Mouse (Mus musculus): ENCODE data around the gene Hes3.
A peak's percentile ranks its signal among the peaks of the same experiment; 100 is the strongest.

The Hes3 gene

DNA sequence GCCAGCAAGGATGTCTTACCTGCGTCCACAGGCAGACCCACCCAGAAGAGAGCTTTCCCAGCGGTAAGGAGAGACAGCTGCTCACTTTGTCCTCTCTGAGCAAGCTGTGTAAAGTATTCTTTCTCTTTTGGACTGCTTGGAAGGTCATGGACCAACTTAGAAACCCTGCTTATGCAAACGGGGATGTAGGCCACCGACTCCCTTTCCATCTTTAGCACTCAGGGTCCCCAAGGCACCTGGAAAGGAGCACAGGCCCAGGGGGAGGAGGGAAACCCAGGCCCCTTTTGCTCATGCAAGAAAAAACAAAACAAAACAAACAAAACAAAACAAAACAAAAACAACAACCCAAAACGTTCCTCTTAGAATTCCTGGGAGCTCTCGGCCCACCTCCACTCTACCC is at the start of gene Hes3:
Hes3 (minus strand) TSS at position 101 of the 400 bp plus-strand sequence.
- DNase-seq, result no peak

DNA sequence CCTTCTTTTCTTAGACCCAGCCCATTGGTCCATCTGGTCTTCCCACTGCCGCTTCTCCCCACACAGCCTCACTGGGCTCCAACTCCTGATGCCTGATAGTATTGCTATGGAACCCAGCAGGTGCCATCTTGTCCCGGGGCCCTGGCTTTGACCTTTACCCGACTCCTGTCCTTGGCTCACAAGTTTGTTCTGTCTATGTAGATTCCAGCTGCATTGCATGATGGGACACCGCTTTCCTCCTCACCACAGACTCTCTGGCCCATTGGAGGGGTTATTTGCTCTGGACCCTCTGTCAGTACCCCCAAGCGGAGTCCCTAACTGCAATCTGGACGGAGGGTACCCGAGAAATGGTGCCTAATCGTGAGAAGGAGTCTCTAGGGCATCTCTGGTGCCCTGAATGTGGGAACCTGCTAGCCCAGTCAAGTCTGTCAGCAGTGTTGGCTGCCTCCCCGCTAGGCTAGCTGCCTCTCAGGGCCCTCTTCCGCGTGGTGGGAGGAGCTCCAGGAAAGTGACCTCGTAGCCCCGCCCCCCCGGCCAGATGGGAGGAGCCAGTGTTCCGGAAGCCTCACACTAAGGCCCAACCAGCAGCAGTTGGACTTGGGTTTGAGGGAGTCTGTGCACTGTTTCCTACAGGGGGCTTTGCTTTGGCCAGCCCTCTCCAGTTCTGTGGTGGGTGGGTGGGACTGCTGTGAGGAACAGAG is 49.3 kb upstream of the Hes3 start:
- DNase-seq, result no peak

DNA sequence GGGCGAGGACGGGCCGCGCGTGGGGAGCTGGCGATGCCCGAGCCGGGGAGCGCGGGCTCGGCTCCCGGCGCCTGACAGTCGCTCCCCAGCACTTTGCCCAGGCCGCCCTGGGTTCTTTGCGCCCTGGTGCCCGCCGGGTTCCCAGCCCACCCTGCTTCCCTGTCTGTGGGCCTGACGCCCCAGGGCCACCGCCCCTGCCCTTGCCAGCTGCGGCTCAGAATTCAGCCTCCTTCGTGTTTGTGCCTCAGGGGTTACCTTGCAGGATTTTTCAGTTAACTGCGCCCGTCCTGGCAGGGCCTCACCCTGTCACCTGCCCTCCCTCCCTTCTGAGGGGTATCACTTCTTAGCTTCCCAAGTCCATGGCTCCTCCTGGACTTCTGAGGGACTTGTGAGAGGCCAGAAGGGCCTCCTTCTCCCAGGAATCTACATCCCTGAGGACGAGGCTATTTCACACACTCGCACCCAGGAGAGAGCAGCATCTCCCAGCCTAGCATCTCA is 47.9 kb upstream of the Hes3 start:
- no peak for DNase-seq

DNA sequence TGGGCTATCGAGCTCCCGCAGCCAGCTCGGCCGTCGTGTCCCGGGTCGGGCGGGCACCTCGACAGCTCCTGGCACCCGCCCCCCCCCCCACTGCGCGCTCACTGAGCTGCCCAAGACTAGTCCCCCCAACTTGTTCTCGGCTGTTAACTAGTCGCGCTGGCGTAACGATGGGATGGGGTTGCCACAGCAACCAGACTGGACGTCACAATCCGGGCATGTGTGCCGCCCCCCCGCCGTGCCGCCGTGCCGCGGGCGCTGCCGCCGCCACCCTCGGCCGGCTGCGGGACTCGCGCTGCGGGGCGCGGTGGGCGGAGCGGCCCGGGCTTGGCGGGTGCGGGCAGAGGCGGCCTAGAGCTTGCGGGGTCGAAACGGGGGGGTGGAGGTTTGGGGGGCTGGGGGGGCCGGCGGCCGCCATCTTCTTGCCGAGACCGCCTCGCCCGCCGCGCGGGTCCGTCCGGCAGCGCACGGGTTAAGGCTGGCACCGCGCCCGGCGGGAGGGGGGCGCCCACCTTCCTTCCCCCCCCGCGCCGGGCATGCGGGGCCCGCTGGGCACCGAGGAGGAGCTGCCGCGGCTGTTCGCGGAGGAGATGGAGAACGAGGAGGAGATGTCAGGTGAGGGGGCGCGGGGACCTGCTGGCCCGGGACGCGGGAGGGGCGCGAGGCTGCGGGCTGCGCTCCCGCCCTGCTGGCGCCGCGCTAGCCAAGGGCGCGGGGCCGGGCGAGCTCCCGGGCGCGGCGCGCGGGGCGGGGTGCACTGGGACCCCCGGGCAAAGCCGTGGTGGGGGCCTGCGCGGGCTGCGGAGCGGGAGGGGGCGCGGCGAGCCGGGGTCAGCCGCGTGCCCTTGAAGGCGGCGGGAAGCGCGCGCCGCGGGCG is 47.2 kb upstream of the Hes3 start, which contains the start of gene Chd5:
Chd5 (plus strand) TSS at position 233 of the 874 bp plus-strand sequence.
- DNase-seq, result no peak

DNA sequence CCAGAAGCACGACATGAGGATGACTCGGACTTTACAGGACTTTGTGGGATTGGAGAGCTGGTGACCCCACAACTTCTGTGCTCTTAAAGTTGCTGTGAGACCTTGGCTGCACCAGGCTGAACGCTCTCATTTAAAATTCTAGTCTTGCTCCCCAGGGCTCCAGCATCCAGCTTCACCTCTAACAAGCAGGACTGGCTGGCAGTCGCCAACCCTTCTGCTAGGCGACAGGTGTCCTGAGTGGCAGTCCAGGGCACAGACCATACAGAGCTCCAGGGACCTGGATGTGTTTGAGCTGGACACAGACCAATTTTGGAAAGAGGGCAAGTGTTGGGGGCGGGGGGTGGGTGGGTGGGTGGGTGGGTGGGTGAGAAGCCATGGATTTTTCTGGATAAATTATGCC is 46.3 kb upstream of the Hes3 start:
- DNase-seq, result no peak

DNA sequence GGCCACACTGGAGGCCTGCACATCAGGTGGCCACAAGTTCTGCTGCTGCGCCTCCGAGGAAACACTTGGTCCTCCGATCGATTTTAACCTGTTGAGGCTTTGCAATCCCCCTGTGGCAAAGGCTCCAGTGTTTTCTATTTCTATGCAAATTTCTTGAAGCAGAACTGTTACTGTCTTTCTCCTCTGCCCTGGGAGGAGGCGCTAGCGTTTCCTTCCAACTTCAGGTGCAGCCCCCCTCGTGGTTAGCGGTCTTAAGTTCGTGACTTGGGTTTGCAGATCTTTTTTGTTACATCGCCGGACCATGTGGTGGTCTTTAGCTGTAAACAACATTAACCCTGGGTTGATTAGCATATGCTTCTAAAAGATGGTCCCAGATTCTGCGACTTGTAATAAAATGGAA is 42.1 kb upstream of the Hes3 start:
- no peak for DNase-seq

DNA sequence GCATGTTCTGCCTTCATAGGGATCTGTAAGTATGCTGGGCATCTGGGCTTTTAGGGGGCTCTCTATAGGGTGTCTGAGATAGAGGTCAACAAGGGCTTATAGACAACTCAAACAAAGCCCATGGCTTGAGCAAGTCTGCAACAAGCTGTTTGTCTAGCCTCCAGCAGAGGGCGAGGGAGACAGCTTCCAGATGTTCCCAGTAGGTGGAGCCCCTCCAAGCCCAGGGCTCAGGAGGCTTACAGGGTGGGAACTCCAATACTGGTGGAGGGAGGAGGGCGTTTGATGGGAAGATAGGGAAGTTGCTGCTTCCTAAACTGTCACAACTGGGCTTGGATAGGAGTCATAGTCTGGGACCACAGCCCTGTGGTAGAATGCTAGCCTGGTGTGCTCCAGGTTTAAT is 41.5 kb upstream of the Hes3 start:
- peak; percentile 64 for DNase-seq

DNA sequence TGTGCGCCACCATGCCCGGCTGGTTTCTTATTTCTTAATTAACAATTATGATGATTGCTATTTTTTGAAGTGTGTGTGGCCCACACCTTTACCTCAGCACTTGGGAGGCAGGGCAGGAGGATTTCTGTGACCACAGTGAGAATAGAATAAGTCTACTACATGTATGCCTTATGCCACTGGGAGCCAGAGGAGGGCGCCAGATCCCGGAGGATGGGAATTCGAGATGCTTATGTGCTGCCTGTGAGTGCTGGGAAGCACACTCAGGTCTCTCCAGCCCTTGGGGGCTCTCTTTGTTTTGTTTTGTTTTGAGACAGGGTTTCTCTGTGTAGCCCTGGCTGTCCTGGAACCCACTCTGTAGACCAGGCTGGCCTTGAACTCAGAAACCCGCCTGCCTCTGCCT is 37.2 kb upstream of the Hes3 start:
- DNase-seq, result no peak

DNA sequence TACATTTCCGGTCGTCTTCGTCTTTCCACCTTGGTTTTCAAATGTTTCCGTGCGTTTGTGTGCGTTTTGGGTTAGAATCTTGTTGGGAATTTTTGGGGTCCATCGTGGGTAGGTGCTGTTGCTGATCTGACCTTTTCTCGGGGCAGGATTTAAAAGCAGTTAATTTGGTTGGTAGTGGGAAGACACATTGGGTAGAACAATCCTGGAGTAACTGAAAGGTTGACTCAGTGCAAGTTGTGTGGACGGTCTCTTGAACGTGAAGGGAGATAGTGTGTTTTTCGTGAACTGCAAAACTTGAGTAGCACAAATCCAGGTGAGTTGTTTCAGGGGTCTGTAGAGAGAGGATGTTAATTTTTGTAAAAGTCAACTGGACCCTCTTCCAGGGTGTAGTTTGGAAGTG is 35.1 kb upstream of the Hes3 start:
- no peak for DNase-seq

DNA sequence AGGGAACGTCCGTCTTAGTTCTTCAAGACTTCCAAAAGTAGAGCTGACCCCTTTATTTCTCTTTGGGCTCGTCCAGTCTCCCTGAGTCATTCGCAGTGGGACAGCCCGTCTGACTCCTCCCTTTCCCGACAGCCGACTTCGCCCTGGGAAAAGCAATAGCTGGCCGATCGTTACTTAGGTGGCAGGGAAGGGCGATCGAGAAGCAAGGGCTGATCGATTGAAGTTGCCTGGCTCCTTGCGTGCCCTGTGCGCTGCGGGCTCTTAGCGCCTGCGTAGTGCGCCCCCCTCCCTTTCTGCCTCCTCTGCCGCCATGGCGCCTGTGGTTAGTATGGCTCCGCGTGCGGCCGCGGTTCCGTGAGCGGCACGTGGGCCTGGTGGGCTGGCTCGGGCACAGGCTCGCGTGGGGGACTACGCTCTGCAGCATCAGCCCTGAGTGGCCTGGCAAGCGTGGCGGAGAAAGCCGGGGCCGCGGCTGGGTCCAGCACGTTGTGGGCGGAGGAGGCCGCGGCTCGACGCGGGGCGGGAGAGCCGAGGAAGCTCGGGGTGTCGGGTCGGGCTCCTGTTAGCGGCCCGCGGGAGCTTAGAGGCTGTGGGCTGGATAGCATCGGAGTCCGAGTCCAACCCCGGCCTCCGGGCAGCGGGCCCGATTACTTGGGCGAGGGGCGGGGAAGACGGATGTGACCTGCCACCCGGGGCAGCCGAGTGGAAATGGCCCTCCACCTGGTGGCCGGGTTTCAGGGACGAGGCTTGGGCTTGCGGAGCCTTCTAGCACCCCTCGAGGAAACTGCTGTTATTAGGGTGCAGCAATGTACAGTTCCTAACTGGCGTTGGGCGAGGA is 34.3 kb upstream of the Hes3 start, which contains the start of gene Rpl22:
Rpl22 (plus strand) TSS at position 169 of the 838 bp plus-strand sequence.
- DNase-seq, result peak; percentile 97

DNA sequence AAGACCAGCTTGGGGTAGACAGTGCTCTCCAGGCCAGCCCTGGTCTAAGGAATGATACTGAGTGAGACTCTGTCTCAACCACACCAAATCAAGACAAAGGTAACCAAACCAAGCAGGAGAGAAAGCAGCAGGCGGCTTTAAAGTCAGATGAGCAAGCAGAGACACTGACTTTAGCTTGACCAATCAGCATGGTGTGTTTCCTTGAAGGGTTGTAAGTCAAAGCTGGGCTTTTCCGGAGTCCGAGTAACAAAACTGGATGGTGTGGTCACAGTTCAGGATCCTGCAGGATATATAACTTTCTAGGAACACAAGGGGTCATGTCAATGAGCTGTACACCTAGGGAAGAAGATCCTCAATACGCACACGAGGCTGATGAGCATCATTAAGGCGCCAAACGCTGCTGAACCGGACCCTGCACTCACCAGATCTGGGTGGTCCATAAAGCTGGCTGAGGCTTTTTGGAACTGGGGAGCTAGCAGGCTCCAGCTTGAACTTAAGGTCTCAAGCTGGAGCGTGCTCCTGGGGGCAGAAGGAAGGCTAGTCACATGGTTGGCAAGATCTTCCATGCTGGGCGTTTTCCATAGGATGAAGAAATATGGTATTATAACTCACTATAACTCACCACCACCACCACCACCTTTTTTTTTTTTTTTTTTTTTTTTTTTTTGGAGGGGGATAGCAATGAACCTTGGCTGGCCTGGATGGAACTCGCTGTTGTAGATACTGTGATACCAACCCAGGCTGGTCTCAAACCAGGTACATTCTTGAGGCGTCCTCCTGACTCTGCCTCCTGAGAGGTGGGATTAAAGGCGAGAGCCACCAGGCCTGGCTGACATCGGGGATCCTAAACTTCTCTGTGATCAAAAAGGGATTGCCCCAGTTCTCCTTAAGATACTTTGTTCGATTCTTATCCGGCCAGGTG is 33.4 kb upstream of the Hes3 start:
- no peak for DNase-seq

DNA sequence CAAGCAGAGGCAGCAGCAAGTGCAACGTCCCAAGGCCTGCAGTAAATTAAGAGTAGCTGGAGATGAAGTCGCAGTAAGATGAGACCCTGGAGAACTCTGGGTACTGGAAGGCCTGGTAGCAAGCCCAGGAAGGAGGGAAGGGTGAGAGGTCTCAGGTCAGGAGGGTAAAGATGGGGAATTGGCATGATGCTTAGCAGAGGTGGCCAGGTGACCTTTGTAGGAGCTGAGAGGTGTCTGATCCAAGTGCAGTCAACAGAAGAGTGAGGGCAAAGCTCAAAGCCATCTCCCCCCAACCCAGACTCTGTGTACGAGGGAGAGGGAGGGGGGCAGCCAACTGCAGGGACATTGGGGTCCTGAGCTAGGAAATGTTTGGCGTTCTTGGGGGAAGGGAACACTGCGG is 30.0 kb upstream of the Hes3 start:
- DNase-seq, result peak; percentile 64

DNA sequence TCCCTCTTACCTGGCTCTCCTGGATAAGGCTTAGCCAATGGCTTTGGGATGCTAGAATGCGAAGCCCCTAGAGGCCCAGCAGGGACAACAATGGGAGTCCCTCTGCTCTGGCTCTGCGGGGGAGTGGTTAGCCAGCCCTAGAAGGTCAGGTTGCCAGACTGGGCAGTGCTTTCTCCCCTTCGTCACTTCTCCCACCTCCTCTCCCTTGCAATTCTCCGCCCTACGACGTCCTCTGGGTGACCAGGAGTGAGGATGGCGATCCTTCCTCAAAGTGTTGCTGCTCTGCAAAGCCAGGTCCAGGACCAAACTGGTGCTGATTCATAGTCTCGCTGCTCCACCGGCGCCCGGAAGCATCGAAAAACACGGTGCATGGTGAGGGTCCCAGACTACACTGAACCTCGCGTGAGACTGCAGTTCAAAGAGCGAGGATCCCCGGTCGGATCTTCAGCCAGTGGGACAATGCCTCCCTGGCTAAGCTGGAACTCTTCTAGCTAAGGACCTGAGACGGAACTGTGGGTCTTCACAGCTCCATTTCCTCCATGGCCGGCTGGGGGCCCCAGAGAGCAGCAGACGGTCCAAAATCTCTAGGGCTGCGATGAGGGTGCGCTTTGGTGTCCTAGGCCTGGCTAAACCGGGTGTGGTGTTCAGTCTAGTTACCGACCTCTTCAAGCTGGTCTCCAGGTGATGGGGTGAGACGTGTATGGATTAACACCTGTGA is 27.2 kb upstream of the Hes3 start, which contains the start of gene Rnf207:
Rnf207 (minus strand) TSS at position 477 of the 718 bp plus-strand sequence.
- peak; percentile 66 for DNase-seq

DNA sequence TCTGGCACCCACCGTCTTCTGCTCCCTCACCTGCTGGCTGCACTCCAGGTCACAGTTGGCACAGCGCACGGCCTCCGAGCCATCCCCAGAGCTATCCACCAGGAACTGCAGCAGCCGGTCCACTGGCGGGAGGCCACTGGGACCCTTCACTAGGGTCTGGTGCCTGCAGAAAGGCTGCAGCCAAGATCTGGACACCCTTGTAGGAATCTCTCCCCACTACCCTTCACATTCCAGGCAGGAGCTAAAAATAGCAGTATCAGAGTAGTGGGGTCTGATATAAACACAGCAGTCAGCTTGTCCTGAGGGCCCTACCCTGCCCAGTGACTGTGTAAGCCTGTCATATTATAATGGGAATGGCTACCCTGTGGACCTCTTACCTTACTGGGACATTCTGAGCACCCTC is 26.2 kb upstream of the Hes3 start:
- no peak for DNase-seq

DNA sequence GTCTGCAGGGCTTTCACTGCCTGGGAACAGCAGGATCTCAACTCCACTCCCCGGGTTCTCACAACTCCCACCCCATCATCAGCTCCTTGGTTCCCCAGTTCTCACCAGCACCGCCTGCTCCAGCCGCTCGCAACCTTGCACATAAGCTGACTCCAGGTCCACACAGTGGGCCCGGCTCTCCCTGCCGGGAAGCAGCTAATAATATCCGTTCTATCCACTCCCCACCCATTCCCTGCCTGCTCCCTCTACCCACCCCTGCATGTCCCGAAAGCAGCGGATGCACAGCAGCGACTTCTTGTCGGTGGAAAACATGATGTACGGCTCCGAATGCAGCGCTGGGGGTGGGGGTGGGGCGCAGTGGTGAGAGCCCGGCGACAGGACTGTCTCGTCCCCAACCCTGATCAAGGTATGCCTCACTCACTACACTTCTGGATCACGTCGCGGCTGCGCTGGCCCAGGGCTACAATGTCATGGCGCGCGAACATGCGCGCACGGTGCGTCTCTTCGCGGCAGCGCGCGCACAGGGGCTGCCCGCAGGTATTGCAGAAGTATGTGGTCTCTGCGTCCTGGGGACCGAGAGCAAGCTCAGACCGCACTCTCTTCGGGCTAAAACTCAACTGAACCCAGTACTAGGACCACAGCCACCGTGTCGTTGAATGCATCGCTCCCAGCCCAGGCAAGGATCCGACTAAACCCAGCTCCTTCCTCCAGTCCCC is 24.2 kb upstream of the Hes3 start:
- no peak for DNase-seq

DNA sequence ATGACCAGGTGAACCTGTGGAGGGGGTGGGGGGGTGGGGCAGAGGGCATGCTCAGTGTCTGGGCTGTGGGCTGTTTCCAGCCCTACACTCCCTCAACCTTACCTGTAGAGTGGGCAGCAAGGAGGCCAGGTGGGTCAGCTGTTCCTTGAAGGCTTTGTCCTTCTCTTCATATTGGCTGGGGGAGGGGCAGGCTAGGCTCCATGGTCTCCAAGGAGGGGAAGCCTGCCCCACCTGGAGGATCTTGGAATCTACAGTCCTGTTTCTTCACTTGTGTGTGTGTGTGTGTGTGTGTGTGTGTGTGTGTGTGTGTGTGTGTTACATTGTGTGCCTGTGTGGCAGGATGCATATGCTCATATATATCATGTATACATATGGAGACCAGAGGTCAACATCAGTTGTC is 22.5 kb upstream of the Hes3 start:
- peak; percentile 44 for DNase-seq

DNA sequence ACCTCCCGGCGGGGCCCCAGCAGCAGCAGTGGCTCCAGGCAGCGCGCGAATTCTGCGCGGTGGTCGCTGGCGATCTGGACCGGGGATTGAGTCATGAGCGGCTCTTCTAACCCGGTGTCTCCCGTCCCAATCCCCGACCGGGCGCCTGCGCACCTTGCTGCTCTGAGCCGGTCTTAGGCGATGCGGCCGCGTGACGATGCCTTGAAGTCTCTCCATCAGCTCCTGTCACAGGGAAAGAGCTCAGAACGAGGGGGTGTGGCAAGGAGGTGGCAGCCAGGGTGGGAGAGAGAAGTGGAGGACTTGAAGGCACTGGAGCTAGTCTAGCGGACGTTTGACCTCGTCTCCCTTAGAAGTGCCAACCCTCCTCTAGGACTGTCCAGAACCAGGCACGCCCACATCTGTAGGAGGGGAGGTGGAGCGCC is 21.8 kb upstream of the Hes3 start:
- no peak for DNase-seq

DNA sequence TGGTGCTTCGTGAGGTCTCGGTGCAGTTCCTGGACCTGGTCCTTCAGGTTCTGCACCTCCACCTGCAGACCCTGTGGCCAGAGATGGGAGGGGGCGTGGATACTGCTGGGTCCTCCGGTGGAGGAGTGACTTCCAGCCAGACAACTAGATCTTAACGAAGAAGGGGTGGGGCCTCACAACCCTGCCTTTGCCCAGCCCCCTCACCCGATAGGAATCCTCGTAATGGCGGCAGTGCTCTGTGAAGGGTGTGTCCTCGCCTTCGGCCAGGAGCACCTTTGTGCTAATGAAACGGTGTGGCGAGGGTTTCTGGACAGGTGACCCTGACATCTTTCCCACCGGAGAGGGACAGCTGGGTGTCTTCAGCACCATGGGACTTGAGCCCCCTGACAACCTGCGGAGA is 20.7 kb upstream of the Hes3 start:
- DNase-seq, result no peak

DNA sequence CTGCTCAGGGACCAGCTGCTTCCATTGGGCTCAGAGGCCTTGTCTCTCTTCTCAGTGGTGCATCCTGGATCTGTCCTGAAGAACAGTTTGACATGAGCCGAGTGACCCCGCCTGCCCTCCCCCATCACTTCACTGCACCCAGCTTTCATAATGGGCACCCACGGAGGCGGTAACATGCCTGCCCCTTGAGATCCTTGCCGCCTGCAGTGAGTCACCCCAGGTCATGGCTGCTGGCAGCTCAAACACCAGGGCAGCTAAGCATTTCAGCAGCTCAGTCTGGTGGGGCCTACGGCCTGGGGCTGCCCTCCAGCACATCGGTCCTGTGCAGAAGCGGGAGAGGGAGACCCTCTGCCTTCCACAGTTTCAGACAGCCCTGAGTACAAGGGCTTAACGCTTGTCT is 16.1 kb upstream of the Hes3 start:
- DNase-seq, result no peak

DNA sequence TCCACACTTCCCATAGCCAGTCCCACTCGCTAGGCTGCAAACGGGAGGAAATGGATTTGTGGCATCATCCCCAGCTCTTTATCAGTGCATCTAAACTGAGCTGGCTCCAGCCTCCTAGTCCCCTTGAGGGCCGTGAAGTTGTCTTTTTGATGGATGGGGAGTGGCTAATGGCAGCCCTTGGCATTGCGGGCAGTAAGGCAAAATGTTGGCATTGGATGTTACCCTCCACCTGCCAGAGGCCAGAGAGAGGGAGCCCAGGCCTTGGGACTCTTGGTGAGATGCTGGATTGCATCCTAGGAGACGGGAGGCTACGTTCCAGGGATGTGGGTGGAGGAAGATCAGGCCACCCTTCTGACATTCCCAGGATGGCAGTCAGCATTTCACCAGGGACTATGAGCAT is 14.5 kb upstream of the Hes3 start:
- no peak for DNase-seq

Data from kidney, adult 9 months (tissue).